Mouse (Mus musculus) lung, postnatal 25 days (tissue): Measurements from ENCODE around the gene Il16.
A peak's percentile ranks its signal among the peaks of the same experiment; 100 is the strongest.

Experiments
- DNase-seq: peaks from one replicate; pipeline ENCODE4 v3.0.0; 2022; ENCODE audit warnings: low spot score

Gene Il16

GRCm38 (mm10) chr7:83604180-83604944 lies 141.2 kb downstream of the Il16 start:
- no peak for DNase-seq

- peak; percentile 39 for DNase-seq
Observed at GRCm38 (mm10) chr7:83599913-83600286, 145.6 kb downstream of the Il16 start.

- DNase-seq = peak; percentile 1
Observed at GRCm38 (mm10) chr7:83598997-83599912, 146.3 kb downstream of the Il16 start.

- DNase-seq = no peak
Observed at GRCm38 (mm10) chr7:83597063-83597462, 148.5 kb downstream of the Il16 start.

- no peak for DNase-seq
Observed at GRCm38 (mm10) chr7:83594056-83594455, 151.5 kb downstream of the Il16 start.
